Mouse (Mus musculus): ENCODE measurements at regions not wholly inside any gene's neighbourhood (a gene's known extent, or its start where the extent isn't known, plus 50 kb on each side); places are given as distances from the start of the nearest gene placed in this dataset.

GRCm38 (mm10) chrX:103556681-103557490 lies 73.5 kb upstream of the Zcchc13 start:
- no peak for TF ChIP-seq EP300 (IDR thresholded peaks at IDR 0.05; ENCODE audit: insufficient read depth, low read depth, low read length)
- no peak for TF ChIP-seq POLR2A (IDR thresholded peaks at IDR 0.05; ENCODE audit: insufficient read depth, low read depth, low read length)
- TF ChIP-seq CTCF (IDR thresholded peaks at IDR 0.05) = no peak
